Mouse (Mus musculus) limb, embryonic 10.5 days (tissue): ENCODE measurements at regions not wholly inside any gene's neighbourhood (a gene's known extent, or its start where the extent isn't known, plus 50 kb on each side); places are given as distances from the start of the nearest gene placed in this dataset.

Experiments
- DNase-seq: peaks from one replicate; pipeline ENCODE4 v3.0.0-alpha.2; 2017; ENCODE audit warnings: low spot score
- H3K27ac ChIP-seq: fragments of 300-500 bp; sonication (generic); 2 replicates; pipeline ENCODE4 v1.5.1; 2016; ENCODE audit warnings: mild to moderate bottlenecking
- H3K27me3 ChIP-seq: fragments of 300-500 bp; sonication (generic); 2 replicates; pipeline ENCODE4 v1.6.1; 2016; ENCODE audit warnings: low read depth, mild to moderate bottlenecking; ENCODE audit not compliant: poor library complexity, severe bottlenecking
- H3K36me3 ChIP-seq: fragments of 300-500 bp; sonication (generic); 2 replicates; pipeline ENCODE4 v1.6.1; 2016; ENCODE audit warnings: mild to moderate bottlenecking, moderate library complexity
- H3K4me1 ChIP-seq: fragments of 300-500 bp; sonication (generic); 2 replicates; pipeline ENCODE4 v1.6.1; 2016
- H3K4me3 ChIP-seq: fragments of 300-500 bp; sonication (generic); 2 replicates; pipeline ENCODE4 v1.5.1; 2016; ENCODE audit warnings: mild to moderate bottlenecking, moderate library complexity
- H3K9me3 ChIP-seq: fragments of 300-500 bp; sonication (generic); replicated peaks from 2 replicates; pipeline ENCODE4 v1.6.1; 2016; ENCODE audit warnings: mild to moderate bottlenecking
- WGBS: fragments of 180-500 bp; shearing (Covaris S2); methylation state at CpG from one replicate; pipeline ENCODE4 v1.1.7; 2016; 5-methylcytosine and 5-hydroxymethylcytosine counted together

DNA sequence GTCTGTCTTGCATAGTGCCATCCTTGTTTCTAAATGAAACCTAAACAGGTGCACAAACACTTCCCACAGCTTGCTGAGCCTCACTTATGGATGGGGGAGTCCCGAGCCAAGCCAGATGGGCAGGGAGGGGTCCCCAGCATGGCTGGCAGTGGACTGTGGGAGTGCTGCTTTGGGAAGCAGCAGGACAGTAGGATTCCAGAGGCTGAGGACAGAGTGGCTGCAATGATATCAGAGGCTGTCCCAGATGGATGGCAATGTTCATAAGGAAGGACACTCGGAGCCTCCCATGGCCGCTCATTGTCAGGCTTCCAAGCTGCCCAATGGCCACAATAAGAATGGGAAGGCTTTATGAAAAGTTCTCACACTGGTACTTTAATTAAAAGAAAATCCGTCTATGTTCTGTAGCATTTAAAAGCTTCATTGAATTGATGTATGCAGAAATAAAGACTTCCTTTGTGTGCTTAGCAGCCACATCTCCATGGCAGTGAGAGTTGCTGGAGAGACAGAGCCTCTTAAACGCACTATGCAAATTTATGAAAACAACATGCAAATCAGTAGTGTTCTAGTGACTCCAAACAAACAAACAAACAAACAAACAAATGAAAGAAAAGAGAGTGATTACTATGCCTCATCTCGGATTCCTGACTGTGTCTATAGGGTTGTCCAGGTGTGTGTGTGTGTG is 287.2 kb upstream of the Kif2a start:
- Histone ChIP-seq H3K36me3 (no peaks in the 10 kb centered on the region), H3K9me3 (no peaks in the 10 kb centered on the region), H3K27me3 (no peaks in the 10 kb centered on the region), H3K4me1 (no peaks in the 10 kb centered on the region), H3K4me3 (no peak overlapping the region), H3K27ac (no peak overlapping the region)
- 86% methylated on average over 6 of the region's 6 CpGs for WGBS
- no peak for DNase-seq

DNA sequence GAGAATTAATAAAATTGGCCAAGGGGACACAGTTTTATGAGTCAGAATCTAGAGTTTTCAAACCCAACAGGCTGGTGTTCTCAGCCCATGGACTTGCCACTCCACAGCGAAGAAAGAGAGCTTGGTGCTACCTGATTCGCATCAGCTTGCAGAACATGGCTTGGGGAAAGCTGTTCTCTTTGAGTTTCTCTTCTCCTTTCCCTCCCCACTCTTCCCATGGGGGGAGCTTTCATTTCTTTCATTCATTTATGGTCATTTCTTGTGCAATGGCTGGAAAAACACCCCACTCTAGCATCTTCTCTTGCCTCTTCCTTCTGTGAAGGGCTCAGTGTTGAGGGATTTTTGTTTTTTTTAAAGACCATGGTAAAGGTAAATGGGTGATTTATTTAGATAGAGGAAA is 286.5 kb upstream of the Kif2a start:
- H3K4me1 ChIP-seq, result no peaks in the 10 kb centered on the region
- no peaks in the 10 kb centered on the region for H3K36me3 ChIP-seq
- H3K27me3 ChIP-seq, result no peaks in the 10 kb centered on the region
- H3K4me3 ChIP-seq, result no peak overlapping the region
- no peak overlapping the region for H3K27ac ChIP-seq
- 78% methylated on average over 2 of the region's 2 CpGs for WGBS
- H3K9me3 ChIP-seq, result no peaks in the 10 kb centered on the region
- DNase-seq, result no peak

DNA sequence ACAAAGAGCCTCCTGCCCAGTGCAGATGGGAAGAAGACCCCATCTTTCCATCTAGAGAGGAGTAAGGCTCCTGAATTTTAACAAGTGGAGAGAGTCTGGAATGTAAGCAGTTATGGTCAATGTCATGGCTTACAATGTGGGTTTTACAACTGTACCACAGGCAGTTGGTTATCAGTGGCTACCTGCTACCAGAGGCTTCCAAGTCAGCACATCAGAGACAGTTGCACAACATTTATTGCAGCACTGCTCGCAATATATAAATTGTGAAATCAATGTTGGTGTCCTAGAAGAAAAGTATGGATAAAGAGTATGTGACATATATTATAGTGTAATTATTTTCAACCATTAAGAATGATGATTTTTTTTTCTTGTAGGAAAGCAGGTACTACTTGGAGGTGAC is 285.0 kb upstream of the Kif2a start:
- H3K4me3 ChIP-seq, result no peak overlapping the region
- H3K36me3 ChIP-seq, result no peaks in the 10 kb centered on the region
- DNase-seq, result no peak
- H3K27me3 ChIP-seq, result no peaks in the 10 kb centered on the region
- H3K4me1 ChIP-seq, result no peaks in the 10 kb centered on the region
- no peak overlapping the region for H3K27ac ChIP-seq
- WGBS, result 92% methylated on average over 1 of the region's 1 CpGs
- H3K9me3 ChIP-seq, result no peaks in the 10 kb centered on the region

DNA sequence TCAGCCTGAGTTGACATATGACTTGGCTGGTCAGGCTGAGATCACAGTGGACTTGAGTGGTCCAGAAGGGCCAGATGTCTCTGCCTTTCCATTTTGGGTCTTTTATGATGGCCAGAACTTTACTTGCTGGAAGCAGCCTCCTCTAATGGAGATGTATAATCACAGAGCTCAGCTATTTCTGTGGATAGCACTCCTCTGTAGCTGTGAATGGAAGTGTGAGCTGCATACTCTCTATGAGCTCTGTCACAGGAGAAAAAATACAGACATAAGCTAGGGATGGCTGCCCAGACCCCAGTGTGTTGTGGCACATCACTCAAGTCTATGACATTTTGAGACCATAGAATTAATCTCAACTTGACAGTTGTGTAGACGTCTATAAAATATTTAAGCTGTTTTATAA is 284.3 kb upstream of the Kif2a start:
- Histone ChIP-seq H3K4me1 (no peaks in the 10 kb centered on the region), H3K27ac (no peak overlapping the region), H3K27me3 (no peaks in the 10 kb centered on the region), H3K36me3 (no peaks in the 10 kb centered on the region), H3K4me3 (no peak overlapping the region), H3K9me3 (no peaks in the 10 kb centered on the region)
- no peak for DNase-seq
- WGBS, result 75% methylated on average over 1 of the region's 1 CpGs

DNA sequence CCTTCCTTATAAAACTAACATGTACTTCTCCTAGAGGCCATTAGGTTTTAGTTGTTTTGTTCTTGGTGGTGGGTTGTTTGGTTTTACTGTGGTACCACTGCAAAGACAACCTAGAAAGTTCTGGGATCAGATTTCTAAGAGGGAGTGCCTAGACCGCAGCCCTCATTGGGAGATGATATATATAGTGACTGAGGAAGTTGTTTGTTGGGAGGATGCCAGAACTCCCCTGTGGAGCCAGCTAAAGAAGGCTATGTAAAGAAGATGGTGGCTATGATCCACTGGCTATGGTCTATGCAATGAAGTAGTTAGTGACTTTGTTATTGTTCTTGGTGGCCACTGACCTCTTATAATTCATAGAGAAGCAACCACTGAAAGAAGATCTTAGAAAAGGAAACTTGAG is 283.8 kb upstream of the Kif2a start:
- Histone ChIP-seq H3K27ac (no peak overlapping the region), H3K4me3 (no peak overlapping the region), H3K9me3 (no peaks in the 10 kb centered on the region), H3K4me1 (no peaks in the 10 kb centered on the region), H3K27me3 (no peaks in the 10 kb centered on the region), H3K36me3 (no peaks in the 10 kb centered on the region)
- WGBS, result 68% methylated on average over 1 of the region's 1 CpGs
- no peak for DNase-seq

DNA sequence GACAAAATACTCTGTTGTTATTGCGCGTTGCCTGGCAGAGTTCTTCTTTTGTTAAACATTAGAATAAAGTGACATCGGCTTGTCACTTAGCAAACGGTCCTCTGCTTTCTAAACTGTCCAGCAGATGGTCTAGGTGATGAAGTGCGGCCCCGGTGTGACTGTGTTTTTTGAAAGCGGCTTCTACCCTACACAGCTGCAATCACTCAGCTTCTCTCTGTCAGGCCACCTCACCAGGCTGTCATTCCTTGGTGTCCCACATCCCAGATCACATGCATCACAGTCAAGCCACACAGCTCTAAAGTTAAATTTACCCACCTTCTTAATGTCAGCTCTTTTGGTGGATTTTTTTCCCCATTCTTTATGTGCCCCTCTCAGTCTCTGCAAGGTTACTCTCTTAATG is 282.0 kb upstream of the Kif2a start:
- no peak for DNase-seq
- 73% methylated on average over 7 of the region's 7 CpGs for WGBS
- no peaks in the 10 kb centered on the region for H3K9me3 ChIP-seq
- no peaks in the 10 kb centered on the region for H3K27me3 ChIP-seq
- no peak overlapping the region for H3K4me3 ChIP-seq
- no peaks in the 10 kb centered on the region for H3K4me1 ChIP-seq
- no peaks in the 10 kb centered on the region for H3K36me3 ChIP-seq
- no peak overlapping the region for H3K27ac ChIP-seq

DNA sequence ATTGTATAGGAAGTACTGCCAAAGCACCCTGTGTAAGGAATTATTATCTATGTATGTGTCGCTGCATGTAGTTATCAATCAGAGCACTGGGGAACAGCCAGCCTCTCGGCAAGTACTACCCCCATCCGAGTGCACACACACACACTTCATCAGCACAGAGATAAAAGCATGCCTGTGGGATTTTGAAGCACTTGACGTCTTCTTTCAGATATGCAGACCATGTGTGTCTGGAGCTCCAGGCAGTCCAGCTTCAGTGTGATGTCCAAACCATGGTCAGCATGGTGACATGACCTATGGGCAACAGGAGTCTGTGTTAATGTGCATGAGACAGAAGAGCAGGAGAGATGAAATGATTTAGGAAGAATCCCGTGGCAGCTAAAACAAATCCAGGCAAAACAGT is 281.4 kb upstream of the Kif2a start:
- H3K27ac ChIP-seq, result no peak overlapping the region
- H3K27me3 ChIP-seq, result no peaks in the 10 kb centered on the region
- H3K36me3 ChIP-seq, result no peaks in the 10 kb centered on the region
- DNase-seq, result no peak
- no peaks in the 10 kb centered on the region for H3K4me1 ChIP-seq
- no peaks in the 10 kb centered on the region for H3K9me3 ChIP-seq
- no peak overlapping the region for H3K4me3 ChIP-seq
- 66% methylated on average over 5 of the region's 5 CpGs for WGBS

DNA sequence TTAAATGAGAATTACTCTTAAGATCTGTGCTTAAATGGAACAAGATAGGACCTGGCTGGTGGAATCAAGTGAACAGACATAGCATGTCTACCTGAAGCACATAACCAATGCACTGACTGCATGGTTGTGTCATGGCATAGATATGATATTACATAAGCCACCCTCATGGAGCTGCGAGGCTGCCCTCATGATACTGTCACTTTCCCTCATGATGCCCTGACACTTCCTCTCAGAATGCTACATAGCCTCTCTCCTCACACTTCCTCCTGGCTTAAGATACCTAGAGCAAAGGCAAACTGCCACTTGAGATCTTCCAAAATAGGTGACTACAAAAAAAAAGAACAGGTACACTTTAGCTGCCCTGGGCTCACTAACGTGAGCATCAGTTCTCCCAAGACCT is 278.9 kb upstream of the Kif2a start:
- no peaks in the 10 kb centered on the region for H3K9me3 ChIP-seq
- no peak overlapping the region for H3K4me3 ChIP-seq
- H3K27me3 ChIP-seq, result no peaks in the 10 kb centered on the region
- 83% methylated on average over 2 of the region's 2 CpGs for WGBS
- H3K36me3 ChIP-seq, result no peaks in the 10 kb centered on the region
- H3K27ac ChIP-seq, result no peak overlapping the region
- DNase-seq, result no peak
- no peaks in the 10 kb centered on the region for H3K4me1 ChIP-seq

DNA sequence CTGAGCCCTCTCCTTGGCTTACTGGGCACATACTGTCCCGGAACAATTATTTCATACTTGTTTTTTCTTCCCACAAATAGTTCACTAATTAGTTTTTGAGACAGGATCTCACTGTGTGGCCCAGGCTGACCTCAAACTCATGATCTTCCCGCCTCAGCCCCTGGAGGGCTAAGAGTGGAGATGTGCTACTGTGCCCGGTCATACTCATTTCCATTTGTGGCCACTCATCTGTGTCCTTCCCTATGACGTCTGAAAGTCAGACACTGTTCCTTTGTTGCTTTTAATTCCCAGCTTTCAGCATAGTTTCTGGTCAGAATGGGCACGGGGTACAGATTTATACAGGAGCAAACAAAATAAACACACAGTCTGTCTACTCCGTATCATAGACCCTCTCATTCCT is 242.7 kb upstream of the Kif2a start:
- Histone ChIP-seq H3K4me1 (no peaks in the 10 kb centered on the region), H3K36me3 (no peaks in the 10 kb centered on the region), H3K9me3 (no peaks in the 10 kb centered on the region), H3K4me3 (no peak overlapping the region), H3K27ac (no peak overlapping the region), H3K27me3 (no peaks in the 10 kb centered on the region)
- DNase-seq, result no peak
- 88% methylated on average over 6 of the region's 6 CpGs for WGBS

DNA sequence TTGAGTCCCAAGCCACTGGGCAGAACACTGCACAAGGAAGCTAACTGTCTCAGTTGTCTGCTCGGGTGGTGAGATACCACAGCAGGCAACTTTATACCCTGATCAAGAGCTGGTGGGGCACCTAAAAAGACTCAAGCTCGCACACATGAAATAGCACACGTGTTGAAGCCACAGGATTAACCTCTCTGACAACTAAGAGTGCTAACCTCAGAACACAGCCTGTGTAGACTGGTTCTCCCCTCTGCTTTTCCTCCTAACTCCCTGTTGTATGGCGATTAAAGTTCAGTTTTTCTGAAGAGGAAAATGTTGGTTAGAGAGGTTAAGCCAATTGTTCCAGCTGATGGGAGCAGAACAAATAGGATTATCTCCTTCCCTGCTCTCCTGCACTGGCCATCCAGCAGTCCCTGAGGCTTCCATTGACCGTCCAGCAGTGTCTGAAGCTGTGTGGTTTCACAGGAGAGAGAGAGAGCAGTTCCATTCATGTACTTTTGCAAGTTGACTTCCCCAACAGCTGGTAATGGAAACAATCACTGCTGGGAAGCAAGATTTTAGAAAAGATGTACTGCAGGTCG is 239.6 kb upstream of the Kif2a start:
- Histone ChIP-seq H3K9me3 (no peaks in the 10 kb centered on the region), H3K27me3 (no peaks in the 10 kb centered on the region), H3K4me1 (no peaks in the 10 kb centered on the region), H3K36me3 (no peaks in the 10 kb centered on the region), H3K27ac (no peak overlapping the region), H3K4me3 (no peak overlapping the region)
- no peak for DNase-seq
- WGBS, result 78% methylated on average over 6 of the region's 6 CpGs

DNA sequence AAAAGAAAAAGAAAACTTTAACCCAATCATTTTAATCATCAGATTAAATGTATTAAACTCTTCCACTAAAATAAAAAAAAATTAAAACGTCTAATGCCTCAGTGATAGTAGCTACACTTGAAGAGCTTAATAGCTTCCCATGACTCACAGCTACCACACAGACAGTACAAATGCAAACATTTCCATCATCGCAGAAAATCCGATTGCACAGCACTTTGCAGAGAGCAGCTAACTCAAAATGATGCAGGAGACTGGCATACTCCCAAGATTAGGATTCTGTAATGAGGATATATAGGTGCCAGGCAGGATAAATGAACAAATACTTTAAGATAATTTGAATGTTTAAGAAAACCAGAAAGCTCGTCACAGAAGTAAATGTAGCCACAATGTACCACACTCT is 238.3 kb upstream of the Kif2a start:
- H3K9me3 ChIP-seq, result no peaks in the 10 kb centered on the region
- no peak overlapping the region for H3K4me3 ChIP-seq
- H3K27ac ChIP-seq, result no peak overlapping the region
- H3K4me1 ChIP-seq, result no peaks in the 10 kb centered on the region
- WGBS, result 94% methylated on average over 4 of the region's 4 CpGs
- H3K27me3 ChIP-seq, result no peaks in the 10 kb centered on the region
- no peaks in the 10 kb centered on the region for H3K36me3 ChIP-seq
- no peak for DNase-seq

DNA sequence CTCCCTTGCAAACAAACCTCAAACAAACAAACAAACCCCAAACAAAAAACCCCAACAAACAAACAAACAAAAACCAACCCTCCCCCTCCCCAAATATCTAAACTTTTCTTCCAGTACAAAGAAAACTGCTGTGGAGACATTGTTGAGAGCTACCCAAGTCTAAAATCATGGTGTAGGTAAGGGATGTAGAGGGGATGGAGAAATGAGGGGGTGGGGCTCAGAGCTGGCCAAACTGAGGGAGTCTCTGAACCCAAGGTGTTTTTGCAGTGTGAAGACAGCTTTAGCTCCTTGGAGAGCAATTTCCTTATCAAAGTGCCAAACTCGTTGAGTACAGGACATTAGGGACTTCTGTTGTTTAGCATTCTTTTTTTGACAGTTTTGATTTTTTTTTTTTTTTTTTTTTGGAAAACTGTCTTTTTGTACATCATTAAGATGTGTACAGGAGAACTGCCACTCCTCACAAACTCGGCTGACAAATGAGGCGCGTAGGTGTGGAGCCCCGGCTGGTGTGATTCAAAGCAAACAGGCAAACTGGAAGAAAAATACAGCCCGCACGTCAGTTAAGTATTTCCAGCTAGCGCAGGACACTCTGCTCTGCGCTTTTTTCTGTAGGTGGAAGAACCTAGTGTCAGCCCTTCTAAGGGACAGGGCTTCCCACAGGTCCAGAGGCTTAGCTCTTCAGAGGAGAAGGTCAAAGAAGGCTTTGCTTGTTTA is 226.0 kb upstream of the Kif2a start:
- WGBS, result 25% methylated on average over 9 of the region's 9 CpGs
- Histone ChIP-seq H3K27ac (peak overlapping the region; percentile 67), H3K4me1 (peaks cover 30% of the 10 kb centered on the region), H3K27me3 (peaks cover 4% of the 10 kb centered on the region; the same call in 1 of the 2 replicates), H3K9me3 (no peaks in the 10 kb centered on the region), H3K4me3 (peak overlapping the region; percentile 40), H3K36me3 (no peaks in the 10 kb centered on the region)
- peak; percentile 40 for DNase-seq

DNA sequence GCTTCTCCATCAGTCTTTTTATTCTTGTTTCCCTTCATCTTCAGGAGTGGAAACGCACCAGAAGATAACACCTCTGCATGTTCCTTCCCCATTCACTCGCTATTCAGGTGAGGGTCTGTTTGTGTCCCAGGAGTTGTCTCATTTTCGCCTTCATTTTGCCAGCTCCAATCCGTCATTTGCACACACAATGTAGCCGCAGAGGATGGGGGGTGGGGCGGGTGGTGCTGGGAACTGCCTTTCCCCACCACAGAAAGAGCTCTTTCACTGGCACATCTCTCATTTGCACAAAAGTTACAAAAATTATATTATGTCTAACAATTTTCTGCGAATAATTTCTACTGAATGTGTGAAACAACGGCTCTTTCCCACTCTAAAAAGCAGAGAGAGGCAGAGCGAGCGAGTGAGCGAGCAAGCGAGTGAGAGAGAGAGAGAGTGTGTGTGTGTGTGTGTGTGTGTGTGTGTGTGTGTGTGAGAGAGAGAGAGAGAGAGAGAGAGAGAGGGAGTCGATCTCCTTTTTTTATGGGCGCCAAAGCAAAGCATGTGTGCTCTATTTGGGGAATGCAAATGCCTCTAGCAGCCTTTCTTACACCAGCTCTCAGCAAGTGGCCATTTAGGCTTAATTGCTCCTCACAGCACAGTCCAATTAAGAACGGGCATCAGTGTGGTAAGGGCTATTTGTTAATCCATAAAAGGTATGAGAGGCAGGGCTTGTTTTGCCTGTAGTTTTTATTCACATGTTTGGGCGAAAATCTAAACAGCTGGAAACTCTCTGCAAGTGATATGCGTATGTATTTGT is 225.2 kb upstream of the Kif2a start:
- Histone ChIP-seq H3K36me3 (no peaks in the 10 kb centered on the region), H3K4me3 (peak overlapping the region; percentile 40), H3K27me3 (peaks cover 4% of the 10 kb centered on the region; the same call in 1 of the 2 replicates), H3K27ac (peak overlapping the region; percentile 67), H3K4me1 (peaks cover 30% of the 10 kb centered on the region), H3K9me3 (no peaks in the 10 kb centered on the region)
- DNase-seq, result peak; percentile 42
- 25% methylated on average over 17 of the region's 17 CpGs for WGBS
